Mouse (Mus musculus): ENCODE measurements around the gene Ehd1.
"Not testable (repeated sequence)": the region's sequence is repeated elsewhere in the genome, so short reads cannot be mapped to it uniquely, and the experiment has no call there.

Gene Ehd1

DNA sequence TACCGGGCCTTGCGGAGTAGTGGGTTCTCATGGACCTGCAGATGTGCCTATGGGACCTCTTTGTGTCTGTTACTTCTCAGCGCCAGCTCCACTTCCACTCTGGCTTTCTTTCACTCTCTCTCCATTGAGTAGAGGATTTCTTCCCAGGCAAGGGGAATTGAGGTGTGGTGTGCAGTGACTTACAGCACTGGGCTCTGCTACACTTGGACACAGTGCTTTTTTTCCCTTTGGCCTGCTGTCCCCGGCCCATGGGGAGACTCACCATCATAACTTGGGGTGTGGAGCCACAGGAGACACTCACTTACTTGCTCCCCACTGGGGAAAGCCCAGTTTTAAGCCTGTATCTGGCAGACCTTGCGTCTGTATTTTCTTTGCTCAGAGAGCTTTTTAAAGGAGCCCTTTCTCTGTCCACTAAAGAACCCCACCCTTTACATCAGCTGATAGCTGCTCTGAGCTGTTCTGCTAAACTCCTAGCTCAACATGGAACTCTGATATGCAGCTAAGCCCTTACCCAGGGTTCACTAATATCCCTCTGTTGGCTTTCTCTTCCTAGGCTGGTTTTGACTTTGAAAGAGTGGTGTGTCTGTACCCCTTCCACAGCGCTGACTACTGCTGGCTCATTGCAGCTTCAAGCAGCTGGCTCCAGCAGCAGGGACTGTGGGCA, 3.1 kb downstream of the Ehd1 start:
- DNase-seq (ENCODE audit: low read depth, low spot score): no peak

DNA sequence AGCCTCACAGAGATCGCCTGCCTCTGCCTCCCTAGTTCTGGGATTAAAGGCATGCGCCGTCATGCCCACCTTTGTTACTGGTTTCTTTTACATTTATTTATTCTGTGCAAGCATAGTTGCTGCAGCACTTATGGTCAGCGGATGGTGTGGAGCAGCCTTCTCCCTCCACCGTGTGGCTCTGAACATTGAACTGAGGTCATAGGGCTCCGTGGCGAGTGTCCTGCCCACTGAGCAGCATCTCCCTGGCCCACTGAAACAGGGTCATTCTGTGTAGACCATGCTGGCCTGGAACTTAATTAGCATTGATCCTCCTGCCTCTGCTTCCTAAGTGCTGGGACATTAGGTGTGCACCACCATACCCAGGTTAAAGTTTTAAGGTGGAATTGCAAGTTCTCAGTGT, 4.0 kb downstream of the Ehd1 start:
- DNase-seq (ENCODE audit: low read depth, low spot score): no peak

DNA sequence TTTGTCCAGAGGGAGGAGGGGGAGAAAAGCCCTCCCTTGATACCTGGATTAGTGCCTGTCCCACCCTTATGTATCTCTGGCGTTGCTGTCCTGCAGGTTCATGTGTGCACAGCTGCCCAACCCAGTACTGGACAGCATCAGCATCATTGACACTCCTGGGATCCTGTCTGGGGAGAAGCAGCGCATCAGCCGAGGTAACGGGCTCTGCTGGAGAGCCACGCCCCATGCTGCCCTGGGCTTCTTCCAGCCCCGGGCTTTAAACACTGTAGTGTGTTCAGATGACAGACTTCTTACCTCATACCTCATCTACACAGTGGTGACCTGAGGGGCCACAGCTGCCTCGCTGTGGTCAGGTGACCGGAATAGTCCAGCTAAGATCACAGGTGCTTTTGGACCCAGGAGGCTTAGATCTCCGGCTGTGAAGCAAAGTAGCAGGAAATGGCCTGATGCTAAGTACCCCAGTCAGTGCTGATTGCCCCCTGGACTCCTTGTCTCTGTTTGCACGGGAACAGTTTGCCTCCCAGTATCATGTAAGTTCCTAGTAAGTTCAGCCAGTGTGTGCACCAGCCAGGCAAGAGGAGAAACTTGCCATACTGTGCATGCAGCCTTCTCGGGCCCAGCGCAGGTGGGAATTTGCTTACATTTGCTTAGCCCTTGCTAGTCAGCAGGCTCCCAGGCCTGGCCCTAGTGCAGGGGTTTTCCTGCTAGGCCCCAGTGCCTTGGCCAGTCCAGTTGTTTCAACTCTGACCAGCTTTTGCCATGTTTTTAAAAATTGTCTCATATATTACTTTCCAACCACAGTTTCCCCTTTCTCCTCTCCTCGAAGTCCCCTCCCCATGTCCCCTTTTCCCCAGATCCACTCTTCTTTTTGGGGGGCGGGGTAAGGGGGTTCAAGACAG, 4.8 kb downstream of the Ehd1 start:
- no peak for DNase-seq (ENCODE audit: low read depth, low spot score)

DNA sequence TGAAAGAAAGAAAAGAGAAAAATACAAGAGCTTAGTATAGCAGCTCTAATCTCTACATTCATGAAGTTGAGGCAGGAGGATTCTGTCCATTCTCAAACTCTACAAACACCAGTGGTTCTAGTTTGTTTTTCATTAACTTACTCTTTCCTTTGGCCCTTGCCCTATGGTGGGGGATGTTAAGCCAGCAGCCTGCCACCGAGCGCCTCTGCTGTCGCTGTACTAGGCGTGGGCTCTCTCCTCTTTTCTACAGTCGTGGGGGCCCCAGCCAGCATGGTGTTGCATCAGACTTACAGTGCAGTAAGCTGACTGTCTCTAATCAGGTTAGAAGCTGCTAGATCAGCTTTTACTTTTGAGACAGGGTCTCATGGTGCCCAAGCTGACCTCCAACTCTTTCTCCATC, 6.5 kb downstream of the Ehd1 start:
- DNase-seq (ENCODE audit: low read depth, low spot score): no peak

DNA sequence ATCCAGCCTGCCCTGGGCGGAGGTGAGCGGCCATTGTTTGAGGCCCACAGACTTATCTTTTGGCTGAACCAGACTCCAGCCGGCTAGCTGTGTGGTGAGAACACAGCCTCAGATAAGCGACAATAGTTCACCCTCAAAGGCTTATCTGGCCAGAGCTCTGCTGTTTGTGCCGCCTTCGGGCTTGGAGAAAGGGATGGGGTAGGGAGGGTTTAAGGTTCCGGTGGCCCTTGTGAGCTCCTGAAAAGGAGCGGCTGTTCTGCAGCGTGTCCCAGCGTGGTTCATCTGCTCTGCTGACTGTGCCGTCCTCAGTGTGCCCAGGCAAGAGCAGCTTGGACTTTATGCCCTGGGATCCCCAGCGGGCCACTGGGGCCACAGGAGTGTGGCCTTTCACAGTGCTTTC, 8.0 kb downstream of the Ehd1 start:
- no peak for DNase-seq (ENCODE audit: low read depth, low spot score)

DNA sequence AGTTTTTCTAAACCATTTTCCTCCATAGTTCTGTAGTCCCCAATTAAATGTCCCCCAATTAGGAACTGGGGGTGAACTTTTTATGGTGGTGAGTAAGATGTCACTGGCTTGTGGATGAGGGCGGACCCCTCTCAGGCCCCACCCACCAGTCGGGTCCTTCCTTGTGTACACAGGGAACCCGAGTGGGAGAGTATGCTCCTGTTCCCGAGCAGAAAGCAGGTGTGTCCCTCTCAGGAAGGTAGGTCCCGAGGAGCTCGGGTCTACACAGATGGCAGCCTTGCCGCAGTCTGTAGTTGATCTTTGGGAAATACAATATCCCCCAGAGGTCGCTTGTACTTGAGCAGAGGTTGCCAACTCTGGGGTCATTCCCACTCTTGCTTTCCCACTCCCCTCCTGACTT, 8.7 kb downstream of the Ehd1 start:
- no peak for DNase-seq (ENCODE audit: low read depth, low spot score)

DNA sequence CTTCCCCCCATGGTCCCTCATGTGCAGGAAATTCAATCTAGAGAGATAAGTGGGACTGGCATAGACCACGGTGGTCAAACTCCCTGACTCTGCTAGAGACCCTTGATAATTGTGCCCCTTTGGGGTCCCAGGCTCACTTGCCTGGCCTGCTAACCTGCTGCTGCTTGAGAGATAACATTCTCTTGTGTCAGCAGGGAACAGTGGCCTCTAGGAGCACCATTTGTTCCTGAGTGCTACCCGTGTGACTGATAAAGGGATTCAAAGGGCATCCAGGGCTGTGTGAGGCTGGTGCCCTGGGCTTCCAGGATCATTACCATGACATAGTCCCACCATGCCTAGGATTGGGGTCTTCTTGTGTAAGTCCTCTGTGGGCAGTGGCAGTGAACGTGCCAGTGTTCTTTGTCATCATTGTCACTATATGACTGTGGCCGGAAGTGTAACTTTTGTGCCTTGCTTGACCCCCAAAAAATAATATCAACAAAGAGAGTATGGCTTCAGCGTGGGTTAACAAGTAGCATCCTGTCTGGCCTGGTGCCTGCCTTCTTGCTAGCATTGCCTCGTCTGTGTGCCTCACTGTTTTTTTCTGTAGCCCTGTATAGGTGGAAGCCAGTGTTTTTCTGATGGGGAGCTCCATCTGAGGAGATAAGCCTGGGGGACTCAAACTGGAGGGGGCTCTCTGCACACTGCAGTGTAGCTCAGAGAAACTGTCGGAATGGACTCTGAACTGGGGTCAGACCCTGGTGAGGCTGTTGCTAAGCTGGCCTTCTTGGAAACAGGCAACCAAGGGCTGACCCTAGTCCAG, 9.3 kb downstream of the Ehd1 start:
- no peak for DNase-seq (ENCODE audit: low read depth, low spot score)

DNA sequence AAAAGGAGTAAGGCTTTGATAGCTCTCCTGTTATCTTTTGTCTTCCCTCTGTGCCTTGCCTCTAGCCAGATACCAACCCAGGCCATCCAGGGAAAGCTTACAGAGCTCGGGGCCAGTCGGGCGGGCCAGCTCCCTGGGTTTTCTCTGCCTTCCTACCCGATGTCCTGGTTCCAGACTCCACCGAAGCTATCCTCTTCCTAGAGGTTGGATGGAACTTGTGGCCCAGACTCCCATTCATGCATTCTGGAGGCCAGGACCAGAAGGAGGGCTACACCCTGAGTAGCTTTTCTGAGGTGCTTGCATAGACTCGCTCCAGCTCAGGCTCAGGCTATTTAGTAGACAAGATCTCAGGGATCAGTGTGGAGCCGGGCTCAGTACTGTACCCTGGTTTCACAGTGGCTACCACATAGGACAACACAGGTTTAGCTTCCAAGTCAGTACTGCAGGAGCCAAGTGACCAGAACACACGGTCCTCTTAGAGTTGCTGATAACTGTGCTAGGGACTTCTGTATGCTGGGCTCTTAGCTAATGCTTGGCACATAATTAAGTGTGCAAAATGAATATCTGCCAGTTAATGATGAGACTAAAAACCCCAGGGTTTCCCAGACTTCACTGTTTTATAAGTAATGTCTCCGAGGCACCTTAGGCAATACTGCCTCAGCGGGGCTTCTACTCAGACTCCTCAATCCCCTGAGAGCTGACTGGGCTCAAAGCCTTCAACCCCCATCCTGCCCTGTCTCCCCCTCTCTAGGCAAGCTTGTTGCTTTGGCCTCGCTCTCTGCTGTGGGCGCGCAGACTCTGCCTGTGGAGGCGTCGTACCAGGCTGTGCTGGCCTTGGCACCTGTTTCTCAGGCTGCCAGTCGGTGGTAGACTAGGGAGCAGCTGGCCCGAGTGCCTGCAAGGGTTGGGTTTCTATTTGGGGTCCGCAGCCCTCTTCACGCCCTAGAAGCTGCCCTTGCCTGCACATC, 10.2 kb downstream of the Ehd1 start:
- no peak for DNase-seq (ENCODE audit: low read depth, low spot score)

DNA sequence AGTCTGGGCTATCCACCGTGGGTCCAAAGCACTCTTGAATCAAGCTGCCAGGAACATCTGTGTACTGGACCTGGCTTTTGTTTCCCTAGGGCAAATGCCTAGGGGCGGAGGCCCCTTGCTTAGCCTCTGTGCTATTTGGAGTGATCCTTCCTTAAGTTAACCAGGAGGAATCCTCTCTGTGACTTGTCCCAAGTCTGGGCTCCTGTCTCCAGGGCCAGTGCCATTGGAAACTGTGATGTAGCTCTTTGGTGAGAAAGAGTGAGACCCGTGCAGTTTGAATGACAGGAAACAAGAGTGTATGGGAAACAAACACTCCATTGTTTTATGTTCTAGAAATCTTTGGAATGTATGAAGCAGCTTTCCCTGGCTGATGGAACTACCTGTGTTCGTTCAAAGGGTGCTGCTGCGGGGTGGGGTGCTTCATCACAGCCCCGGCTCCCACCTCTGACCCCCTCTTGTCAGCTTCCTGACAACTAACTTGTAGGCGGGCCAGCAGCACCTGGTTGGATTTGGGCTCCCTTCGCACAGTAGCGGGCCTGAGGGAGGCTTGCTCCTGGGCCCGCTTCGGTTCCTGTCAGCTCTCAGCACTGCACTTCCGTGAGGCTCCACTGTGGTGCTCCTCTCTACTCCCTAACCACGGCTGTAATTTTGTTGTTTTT, 11.8 kb downstream of the Ehd1 start:
- DNase-seq (ENCODE audit: low read depth, low spot score): no peak

DNA sequence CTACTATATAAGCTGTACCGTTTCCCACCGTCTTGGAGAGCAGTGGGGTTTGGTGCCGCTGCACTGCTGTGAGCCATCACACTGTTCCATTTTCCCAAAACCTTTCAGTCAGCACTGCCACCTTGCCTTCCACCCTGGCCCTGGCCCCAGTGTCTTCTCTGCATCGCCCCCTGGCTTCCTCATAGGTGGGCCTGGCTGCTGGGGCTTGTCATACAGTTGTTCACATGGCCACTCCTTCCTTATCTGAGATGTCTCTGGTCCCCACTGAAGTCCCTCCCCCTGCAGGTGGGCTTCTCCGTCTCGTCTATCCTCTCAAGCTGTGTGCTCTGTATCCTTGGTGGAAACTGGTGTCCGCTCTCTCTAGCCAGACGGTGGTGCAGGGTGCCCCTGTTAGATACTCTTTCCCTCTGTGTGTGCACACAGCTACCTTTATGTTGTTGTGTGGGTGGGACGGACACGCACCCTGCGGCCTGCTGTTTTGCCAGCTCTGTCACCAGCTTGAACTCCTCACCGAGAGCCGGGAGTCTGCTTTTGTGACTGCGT, 13.2 kb downstream of the Ehd1 start:
- no peak for DNase-seq (ENCODE audit: low read depth, low spot score)

DNA sequence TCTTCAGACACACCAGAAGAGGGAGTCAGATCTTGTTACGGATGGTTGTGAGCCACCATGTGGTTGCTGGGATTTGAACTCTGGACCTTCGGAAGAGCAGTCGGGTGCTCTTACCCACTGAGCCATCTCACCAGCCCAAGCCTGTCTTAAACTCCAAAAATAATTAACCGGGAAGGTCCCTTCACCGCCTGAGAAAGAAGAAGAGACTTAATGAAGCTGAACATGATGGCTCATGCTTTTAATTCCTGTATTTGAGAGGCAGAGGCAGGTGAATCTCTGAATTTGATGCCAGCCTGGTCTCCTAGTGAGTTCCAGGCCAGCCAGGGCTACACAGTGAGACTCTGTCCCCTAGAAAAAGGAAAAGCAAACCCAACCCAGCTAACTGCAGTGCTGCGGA, 14.2 kb downstream of the Ehd1 start:
- not testable (repeated sequence) for DNase-seq (ENCODE audit: low read depth, low spot score)

DNA sequence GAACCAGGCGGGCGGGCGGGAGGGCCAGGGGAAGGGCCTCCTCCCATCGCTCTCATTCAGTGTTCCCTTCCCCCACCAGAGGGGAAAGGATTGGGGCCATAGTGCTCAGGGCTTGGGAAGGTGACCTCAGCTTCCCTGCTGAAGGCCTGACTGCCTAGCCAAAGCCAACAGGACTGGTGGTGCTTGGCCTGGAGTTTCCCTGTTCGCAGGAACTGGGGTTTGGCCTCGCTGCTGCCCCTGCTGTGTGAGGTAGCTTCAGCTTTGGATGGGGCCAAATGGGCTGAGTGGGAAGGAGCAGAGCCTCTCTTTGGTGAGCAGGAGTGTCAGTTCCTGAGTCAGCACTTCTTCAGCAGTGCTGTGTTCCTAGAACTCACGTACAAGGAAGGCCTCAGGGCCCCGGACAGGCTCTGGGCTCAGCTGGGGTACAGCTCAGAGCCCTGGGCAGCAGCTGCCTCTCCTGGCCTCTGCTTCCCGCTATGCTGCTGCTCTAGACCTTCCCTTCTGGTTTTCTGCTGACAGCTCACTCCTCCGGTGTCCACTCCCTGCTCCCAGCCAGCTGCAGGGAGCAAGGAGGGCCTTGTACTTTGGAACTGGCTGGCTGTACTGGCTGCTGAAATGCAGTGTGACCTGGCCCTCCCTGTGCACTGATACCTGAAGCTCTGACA, 14.7 kb downstream of the Ehd1 start:
- peak; percentile 43 for DNase-seq (ENCODE audit: low read depth, low spot score)

DNA sequence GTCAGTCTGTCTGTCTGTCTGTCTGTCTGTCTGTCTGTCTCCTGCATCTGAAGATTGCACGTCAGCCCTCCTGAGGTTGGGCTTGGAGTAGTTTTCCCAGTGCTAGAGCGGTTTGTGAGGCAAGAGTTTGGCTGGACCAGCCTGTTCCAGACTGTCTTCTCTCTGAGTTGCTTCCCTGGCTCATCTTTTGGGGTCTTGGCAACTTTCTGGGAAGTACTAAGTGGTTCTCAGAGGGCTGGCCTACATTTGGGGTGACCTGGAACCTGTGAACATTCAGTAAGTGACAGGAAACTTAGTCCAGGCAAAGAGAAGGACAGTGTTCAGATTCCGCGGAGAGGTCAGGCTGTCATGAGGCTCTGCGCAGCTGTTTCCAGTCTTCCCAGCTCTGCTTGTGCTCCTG, 15.7 kb downstream of the Ehd1 start:
- DNase-seq (ENCODE audit: low read depth, low spot score): no peak

DNA sequence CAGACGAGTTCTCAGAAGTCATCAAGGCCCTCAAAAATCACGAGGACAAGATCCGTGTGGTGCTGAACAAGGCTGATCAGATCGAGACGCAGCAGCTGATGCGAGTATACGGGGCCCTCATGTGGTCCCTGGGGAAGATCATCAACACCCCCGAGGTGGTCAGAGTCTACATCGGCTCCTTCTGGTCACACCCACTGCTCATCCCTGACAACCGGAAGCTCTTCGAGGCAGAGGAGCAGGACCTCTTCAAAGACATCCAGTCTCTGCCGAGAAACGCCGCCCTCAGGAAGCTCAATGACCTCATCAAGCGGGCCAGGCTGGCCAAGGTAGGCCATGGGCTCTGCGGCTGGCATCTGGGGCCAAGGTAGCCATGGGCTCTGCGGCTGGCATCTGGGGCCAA, 17.8 kb downstream of the Ehd1 start:
- DNase-seq (ENCODE audit: low read depth, low spot score): no peak

DNA sequence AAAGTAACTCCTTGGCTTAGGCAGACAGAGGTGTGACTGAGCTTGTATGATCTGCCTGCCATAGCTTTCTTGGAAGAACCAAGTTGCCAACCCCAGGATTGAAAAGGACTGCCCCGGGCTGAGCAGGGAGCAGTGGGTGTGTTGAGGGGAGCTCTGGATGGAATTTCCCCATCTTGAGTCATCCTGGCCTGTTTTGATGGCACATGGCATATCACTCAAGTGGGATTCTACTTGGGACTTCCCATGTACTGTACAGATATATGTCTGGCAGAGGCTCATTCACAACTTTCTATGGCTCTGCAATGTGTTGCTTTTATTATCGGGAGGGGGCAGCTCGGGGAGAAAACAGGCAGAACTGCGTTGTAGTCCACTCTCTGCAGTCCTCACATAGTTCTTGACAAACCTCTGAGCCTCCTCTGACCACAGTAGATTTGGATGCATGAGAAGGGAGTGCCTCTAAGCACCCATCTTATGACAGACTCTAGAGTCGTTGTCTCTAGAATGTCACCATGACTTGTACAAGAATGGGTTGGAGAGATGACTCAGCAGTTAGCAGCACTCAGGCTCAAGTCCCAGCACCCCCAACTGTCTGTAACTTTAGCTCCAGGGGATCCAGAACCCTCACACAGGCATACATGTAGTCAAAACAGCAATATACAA, 20.2 kb downstream of the Ehd1 start:
- peak; percentile 89 for DNase-seq (ENCODE audit: low read depth, low spot score)

DNA sequence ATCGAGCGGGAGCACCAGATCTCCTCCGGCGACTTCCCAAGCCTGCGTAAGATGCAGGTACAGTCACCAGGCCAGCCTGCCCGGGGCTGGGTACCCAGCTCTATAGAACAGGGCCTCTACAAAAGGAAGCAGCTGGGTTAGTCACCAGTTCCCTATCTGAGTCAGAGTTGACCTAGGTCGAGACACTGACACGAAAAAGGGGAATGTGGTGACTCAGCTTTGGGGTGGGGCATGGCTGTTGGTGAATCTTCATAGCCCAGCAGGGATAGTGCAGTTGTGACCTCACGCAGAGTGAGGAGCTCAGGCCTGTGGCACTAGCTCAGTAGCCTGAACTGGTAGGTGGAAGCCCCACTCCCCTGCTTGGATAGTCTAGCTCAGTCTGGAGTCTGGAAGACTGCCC, 21.1 kb downstream of the Ehd1 start:
- peak; percentile 99 for DNase-seq (ENCODE audit: low read depth, low spot score)

DNA sequence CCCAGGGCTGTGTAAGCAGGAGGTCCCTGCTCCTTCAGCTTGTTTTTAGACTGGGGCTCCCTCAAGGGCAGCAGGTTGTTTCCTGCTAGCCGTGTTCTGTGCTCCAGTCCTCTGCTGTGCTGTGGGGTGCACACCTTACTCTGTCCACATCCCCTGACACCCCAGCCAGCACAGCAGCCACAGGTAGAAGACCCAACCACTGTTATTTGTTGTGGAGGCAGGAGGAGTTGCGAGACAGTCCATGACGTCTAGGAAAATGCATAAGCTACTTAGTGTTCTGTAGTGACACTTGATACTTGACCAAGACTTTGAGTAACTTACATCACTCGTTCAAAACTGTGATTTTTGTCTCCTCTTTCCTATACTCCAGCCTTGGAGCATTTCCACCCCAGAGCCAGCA, 22.5 kb downstream of the Ehd1 start:
- no peak for DNase-seq (ENCODE audit: low read depth, low spot score)

DNA sequence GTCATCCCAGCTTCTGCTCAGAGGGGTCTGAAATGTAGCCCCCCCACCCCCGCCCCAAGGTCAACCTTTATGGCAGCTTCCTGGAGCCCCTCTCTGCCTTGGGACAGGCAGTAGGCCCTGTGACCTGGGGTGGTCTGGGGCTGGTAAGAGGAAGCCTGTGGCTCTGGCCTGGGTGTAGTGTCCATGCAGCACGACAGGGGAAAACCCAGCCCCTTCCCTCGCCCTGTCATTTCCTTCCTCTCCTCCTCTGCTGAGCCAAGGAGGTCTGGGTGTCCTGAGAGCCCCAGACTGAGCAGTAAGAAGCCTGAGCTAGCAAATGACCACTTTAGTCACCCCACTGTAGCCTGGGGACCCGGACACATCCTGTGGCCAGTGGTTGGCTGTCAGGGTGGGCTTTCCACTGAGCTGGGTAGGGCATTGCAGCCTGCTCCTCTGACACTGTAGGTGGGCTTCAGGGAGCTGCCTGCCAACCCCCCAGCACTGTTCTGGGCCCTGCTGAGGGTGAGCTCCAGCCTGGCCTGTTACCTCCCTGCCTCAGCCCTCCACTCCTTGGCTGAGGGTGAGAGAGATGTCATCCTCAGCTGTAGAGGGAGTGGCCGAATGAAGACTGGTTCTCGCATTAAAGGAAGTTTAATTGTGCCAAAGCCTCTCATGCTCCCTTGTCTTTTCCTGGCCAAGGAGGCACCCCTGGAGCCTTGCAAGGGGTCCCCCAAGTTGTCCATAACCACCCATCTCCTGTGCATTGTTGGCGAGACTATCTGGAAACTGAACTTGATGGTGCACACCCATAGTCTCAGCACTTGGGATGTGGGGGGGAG, 23.1 kb downstream of the Ehd1 start:
- no peak for DNase-seq (ENCODE audit: low read depth, low spot score)
